Mouse (Mus musculus): Measurements from ENCODE around the gene Lhb. TPM values are rescaled to one million over a fixed set of nuclear protein-coding genes. Genes with fewer than 3 reads are reported as not detected.

The Lhb gene
- total RNA-seq, 2 experiments from 2014 or later, result not detected

DNA sequence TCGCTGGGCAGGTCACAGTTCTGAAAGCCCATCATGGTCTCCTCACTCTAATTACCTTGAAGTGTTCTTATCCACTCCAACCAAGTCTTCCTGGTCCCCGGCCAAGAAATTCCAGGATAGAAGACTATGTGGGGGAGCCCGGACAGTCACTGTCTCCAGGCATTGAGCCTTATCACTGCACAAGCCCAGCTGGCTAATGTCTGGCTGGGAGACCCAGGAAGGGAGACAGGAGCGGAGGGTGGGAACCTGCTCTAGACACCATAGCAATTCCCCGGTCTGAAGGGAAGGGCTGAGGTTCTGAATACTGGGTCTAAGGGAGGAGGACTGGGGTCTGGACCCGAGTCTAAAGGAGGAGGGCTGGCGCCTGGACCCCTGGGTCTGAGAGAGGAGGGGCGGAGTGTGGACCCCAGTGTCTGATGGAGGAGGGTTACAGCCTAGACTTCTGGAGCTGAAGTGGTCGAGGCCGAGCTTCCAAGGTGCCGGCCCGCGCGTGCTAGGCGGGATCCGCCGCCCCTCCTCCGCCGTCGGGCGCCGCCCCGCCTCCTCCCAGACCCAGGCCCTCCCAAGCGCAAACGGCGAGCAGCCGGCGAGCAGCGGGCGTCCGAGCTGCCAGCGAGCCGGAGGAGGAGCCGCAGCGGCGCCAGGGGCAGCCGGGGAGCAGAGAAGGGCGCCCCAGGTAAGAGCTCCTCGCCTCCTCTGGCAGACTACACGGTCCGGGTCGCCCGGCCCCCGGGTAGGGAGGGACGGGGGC is 7.3 kb upstream of the Lhb start, which contains the start of gene Ntf5:
Gene Ntf5 (plus strand): TSS at position 583 of the 751 bp plus-strand sequence.
- no peak for ATAC-seq (ENCODE audit: poor library complexity, severe bottlenecking)

DNA sequence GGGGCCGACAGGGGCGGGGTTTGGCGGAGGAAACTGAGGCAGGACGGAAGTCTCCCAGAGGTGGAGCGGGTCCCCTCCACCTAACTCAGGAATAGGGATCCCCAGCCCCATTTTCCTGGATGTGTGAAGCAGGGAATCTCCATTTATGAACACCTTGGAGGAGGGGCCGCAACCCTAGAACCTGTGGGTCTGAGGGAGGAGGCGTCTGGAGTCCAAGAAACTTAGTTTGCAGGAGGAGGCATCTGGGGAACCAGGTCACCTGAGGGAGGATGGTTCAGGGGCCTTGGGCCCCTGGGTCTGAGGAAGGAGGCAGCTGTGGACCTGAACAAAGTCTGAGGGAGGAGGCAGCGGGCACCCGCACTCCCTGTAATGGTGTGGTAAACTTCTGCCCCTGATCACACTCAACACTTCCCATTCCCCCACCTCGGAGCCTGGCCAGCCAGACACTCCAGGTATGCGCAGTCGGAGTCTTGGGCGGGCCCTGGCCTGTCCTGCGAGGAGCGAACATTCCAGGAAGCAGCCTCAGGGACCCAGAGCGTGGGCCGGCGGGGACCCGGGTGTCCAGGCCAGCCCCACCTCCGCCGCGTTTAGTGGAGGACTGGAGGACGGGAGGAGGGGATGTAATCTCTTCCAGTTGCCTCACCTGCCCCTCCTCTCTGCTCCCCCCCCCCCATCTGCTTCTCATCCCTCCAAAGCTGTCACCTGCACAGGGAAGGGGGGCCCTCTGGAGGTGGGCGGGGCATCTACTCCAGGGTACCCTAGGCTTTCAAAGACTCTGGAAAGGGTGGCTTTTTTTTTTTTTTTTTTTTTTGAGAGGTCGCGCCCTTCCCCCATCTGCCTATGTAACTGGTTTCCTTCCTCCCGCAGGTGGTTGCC is 6.5 kb upstream of the Lhb start:
- ATAC-seq (ENCODE audit: poor library complexity, severe bottlenecking), result peak; percentile 31

DNA sequence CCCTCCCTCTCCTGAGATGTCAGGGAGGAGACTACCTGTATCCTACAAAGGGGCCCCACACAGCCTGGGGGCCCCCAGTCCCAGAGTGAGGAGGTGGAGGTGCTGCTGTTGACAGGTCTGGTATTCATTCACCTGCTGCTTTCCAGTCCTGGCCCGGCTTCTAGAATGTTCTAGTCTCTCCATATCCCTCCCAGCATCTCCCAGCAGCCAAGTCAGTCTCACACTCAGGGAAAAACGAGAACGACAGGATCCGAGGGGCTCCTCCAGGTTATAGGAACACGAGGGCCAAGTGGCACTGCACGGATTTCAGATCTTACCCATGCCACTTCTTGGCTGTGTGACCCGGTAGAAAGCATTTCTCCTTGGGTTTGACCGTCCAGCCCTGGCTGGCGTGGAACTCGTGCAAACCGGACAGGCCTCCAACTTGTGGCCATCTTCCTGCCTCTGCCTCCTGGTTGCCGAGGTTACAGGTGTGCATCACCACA is 5.8 kb upstream of the Lhb start:
- ATAC-seq (ENCODE audit: poor library complexity, severe bottlenecking), result no peak

DNA sequence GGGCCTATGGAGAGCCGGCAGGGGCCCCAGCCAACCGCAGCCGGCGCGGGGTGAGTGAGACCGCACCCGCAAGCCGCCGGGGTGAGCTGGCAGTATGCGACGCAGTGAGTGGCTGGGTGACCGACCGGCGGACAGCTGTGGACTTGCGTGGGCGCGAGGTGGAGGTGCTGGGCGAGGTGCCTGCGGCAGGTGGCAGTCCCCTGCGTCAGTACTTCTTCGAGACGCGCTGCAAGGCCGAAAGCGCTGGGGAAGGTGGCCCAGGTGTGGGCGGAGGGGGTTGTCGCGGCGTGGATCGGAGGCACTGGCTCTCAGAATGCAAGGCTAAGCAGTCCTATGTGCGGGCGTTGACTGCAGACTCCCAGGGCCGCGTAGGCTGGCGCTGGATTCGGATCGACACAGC is 5.0 kb upstream of the Lhb start:
- no peak for ATAC-seq (ENCODE audit: poor library complexity, severe bottlenecking)

DNA sequence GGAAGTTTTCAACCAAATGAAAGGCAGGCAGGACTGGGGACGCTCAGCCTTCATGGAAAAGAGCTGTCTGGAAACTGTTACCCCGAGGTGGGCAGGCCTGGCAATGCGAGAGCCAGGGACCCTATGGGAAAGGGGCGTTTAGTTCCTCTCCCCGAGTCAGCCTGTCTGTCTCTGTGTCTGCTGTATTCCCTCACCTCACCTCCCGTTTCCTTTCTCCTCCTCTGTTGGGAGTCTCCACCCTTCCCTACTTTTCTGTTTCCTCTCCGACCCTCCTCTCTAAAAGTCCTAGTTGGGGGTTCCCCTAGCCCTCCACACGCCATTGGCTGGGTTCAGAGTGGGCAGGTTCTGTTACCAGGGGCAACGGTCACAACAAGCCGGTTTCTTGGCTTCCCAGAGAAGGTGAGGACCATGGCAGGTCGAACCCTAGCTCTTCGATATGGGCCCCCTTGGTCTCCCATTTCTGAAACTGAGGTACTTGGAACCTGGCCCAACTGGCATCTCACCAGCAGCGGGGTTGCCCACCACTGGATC is 2.6 kb upstream of the Lhb start:
- no peak for ATAC-seq (ENCODE audit: poor library complexity, severe bottlenecking)

DNA sequence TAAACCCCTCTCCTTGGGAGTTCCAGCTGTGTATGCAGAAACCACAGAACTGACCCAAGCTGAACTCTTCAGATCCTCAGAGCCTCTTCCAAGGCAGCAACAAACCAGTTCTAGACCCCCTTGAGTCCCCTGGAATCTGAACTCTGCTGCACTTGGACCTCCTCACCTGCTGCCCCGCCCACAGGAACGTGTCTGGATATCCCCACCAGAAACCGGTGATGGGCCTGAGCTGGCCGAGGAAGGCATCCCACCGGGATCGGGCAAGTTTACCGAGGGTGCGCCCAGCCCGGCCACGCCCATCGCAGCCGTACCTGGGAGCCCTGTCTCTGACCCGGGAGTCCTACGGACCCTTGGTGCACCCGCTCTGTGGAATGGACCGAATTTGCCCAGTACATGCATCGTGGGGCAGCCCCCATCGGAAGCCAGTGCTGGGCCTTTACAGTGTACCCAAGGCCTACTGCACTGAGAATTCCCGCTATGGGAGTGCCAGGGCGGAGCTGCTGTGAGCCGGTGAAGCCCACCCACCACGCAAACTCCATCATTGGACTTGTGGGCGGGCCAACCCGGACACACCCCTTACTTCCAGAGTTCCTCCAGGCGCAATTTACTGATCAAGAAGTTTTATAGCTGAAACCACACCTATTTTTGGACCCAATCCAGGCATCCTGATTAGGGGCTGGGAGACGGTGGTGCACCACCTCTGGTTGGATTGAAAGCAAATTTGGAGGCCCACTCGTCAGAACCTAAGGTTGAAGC is 583 bp upstream of the Lhb start:
- ATAC-seq (ENCODE audit: poor library complexity, severe bottlenecking), result no peak

DNA sequence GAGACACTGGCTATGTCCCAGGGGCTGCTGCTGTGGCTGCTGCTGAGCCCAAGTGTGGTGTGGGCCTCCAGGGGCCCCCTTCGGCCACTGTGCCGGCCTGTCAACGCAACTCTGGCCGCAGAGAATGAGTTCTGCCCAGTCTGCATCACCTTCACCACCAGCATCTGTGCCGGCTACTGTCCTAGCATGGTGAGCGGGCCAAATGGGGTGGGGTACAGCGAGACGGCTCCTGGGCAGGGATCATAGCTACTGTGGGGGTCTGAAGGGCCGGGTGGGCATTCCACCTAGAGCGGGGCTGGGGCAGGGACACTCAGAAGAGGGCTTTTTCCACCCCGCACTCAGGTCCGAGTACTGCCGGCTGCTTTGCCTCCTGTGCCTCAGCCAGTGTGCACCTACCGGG is 574 bp downstream of the Lhb start:
- ATAC-seq (ENCODE audit: poor library complexity, severe bottlenecking), result no peak

DNA sequence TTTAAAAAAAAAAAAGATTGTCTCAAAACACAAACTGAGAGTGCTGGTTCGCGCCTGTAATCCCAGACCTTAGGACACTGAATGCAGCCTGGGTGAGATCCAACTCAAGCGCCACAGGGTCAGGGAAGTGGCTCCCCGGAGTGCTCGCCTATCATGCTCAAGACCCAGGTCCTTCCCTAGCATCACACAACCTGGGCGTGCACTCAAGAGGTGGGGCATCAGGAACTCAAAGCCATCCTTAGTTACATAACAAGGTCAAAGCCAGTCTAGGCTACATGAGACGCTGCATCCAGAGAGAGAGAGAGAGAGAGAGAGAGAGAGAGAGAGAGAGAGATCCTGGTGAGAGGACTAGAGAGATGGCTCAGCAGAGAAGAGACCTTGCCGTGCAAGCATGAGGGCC is 5.9 kb downstream of the Lhb start:
- no peak for ATAC-seq (ENCODE audit: poor library complexity, severe bottlenecking)

DNA sequence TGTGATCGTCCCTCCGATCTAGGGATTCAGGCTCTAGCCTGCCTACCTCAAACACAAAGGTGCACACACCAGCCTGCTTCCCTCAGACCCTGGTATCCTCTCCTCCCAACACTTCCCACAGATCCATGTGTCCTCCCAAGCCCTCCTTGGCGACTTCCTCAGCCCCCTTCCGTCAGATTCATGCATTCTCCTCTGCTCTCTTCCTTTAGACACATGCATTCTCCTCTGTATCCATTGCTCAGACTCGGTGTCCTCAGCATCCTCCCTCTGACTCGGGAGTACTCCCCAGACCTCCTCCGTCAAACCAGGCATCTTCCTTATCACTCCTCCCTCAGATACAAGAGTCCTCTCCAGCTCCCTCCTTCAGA is 13.2 kb downstream of the Lhb start:
- ATAC-seq (ENCODE audit: poor library complexity, severe bottlenecking), result no peak

DNA sequence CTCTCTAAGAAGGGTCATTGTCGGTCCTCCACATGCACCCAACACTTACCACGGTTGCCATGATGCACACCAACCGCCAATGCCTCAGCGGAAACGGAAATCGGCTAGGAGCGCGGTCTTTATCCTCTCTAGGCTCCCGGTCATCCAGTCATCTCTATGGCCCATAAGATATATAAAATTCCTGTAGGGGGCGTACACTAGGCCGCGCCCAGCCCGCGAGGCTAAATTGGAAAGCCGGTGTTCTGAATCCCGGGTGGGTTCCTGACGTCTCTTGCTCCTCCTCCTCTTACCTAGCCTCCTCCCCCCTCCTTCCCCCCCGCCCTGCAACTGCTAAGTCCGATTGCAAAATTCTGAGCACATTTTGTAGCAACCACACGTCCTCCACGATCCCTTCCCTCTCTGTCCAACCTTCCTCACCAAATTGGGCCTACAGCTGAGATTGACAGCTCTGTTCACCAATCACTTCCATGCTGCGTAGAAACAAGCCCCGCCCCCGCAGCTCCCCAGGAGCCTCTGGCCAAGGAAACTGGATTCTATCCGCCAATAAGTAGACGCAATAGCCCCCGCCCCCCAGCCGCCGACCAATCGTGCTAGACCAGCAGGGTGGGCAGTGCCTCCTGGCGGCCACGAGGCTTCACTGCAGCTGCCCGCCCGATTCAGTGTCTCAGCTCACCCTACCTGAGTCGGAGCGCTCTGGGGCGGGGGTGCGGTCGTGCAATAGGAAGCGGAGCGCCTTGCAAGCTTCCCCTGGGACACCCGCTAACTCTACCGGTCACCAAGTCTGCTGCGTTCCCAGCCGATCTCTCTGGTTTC is 13.8 kb downstream of the Lhb start, which contains the start of gene Gys1:
Gene Gys1 (plus strand): TSS at position 642 of the 813 bp plus-strand sequence.
- peak; percentile 93 for ATAC-seq (ENCODE audit: poor library complexity, severe bottlenecking)

DNA sequence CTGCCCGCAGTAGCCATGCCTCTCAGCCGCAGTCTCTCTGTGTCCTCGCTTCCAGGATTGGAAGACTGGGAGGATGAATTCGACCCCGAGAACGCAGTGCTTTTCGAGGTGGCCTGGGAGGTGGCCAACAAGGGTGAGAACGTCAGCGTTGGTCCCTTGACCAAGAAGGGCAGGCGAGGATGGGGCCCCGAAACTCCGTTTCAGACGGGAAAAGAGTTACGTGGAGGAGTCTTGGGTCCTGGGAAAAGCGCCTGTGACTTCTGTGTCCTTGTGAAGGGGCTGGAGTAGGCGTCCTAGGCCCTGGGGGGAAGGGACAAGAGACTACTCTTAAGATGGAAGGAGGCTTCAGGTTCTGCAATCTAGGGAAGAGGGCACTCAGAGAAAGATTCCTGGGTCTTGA is 14.4 kb downstream of the Lhb start:
- no peak for ATAC-seq (ENCODE audit: poor library complexity, severe bottlenecking)

DNA sequence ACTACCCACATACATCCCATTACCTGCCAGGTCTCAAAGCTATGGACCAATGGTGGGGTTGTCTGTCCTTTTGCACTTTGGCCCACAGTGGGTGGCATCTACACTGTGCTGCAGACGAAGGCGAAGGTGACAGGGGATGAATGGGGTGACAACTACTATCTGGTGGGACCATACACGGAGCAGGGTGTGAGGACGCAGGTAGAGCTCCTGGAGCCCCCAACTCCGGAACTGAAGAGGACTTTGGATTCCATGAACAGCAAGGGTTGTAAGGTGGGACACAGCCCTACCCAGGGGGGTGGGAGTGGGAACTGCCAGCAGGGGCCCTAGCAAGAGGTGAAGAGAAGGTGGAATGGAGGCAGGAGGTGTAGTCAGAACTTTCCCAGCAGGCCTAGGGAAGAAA is 15.8 kb downstream of the Lhb start:
- no peak for ATAC-seq (ENCODE audit: poor library complexity, severe bottlenecking)

DNA sequence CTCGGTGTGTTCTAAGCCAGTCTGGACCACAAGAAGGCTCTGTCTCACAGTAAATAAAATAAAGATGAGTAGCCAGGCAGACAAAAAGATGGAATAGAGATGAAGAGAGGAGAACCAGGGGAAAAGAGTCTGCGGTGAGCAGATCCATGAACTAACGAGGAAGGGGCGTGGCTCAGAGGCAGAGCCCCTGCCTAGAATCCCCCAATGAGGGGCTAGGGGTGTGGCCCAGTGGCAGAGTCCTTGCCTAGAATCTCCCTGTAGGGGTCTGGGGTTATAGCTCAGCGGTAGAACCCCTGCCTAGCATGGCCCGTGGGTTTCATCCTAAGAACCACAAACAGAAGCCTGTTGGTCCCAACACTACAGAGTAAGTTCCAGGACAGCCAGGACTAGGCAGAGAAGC is 16.4 kb downstream of the Lhb start:
- ATAC-seq (ENCODE audit: poor library complexity, severe bottlenecking), result no peak

DNA sequence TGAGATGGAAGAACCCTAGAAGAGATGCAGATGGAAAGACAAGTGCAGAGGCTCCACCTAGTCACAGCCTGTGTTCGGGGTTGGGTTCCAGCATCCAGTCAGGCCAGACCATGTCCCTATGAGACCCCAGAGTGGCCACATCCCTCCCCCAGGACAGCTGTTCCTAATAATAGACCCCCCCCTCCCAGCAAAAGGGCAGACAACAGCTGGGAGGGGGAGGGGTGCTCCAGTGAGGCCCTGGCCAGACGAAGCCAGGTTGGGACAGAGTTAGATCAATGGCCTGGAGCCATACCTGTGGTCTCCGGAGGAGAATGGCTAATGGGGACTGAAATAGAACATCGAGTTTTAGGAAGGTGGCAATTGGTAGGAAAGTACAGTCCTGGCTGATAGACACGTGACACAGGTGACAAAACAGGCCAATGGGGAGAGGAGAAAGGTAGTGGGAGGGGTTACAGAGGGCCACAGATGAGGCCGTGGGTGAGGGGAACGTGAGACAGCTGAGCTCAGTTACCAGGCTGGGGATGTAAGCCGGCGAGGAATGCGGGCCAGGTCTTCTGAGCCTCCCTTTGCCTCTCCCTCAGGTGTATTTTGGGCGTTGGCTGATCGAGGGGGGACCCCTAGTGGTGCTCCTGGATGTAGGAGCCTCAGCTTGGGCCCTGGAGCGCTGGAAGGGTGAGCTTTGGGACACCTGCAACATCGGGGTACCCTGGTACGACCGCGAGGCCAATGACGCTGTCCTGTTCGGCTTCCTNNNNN is 17.1 kb downstream of the Lhb start, which contains the start of gene Ruvbl2:
Gene Ruvbl2 (minus strand): TSS at position 576 of the 756 bp plus-strand sequence.
- no peak for ATAC-seq (ENCODE audit: poor library complexity, severe bottlenecking)

DNA sequence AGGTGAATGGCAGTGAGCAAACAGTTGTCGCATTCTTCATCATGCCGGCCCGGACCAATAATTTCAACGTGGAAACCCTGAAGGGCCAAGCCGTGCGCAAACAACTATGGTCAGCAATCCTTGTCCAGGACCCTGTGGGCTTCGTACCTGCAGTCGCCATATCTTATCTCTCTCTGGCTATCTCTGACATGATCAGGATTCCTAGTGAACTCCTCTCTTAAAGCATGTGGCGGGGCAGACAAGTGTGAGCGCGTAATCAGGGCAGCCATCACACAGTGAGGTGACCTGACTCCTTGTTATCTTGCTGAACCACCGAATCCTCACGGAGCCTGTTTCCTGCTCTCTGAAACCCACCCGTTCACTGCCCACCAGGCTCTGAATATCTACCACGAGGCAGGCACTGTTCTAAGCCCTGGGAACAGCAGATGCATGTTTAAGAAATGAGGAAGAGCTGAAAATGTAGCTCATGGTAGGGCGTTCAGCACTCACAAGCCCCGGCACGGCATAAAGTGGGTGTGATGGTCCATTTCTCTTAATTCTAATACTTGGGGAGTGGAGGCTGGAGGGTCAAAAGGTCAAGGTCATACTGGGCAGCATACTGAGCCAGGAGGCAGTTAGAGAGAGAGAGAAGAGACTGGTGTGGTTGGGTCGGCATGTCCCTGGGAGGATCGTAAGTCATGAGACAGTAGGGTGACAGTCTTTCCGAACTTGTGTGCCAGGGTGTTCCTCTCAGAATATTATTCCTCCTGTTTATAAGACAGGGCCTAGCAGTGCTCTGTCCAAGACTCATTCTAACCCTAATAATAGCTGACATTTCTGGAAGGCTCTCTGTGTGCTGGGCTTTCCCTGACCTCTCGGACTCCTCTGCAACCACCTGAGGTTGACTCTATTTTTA is 23.2 kb downstream of the Lhb start:
- no peak for ATAC-seq (ENCODE audit: poor library complexity, severe bottlenecking)

DNA sequence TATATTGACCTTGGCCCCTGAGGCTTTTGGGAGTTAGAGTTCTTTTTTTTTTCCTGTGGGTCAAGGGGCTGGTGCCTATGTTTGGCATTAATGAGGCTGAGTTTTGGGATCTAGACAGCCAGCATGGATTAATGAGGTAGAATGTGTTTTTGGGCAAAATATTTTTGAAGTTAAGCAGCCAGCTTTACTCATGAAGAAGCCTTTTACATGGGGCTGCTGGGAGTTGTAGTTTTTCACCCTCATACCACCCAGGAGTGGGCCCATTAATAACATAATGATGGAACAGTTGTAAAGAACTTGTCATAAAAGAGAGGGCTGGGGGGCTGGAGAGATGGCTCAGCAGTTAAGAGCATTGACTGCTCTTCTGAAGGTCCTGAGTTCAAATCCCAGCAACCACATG is 26.0 kb downstream of the Lhb start:
- no peak for ATAC-seq (ENCODE audit: poor library complexity, severe bottlenecking)

DNA sequence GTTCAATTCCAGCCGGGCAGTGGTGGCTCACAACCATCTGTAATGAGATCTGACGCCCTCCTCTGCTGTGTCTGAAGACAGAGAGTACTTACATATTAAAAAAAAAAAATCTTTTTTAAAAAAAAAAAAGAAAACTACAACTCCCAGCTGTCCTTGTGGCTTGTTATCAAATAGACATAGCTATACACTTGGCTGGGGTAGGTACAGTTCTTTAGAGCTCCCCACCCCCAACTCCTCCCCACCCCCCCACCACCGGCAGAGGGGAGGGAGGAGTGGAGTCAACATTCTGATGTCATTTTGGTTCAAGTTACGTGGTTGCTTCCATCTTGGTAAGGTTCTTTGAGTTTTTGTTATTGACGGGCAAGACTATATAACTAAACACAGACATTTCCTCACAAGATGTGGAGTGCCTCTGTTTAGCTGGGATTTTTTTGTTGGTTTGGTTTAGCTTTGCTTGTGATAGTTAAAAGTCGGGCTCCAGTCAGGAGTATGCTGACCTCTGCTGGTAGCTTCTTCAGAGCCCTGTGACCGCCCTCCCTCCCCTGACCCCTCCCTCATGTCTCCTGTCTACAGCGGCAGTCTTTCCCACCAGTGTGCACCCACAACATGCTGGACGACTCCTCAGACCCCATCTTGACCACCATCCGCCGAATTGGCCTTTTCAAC is 26.8 kb downstream of the Lhb start:
- ATAC-seq (ENCODE audit: poor library complexity, severe bottlenecking), result peak; percentile 45

DNA sequence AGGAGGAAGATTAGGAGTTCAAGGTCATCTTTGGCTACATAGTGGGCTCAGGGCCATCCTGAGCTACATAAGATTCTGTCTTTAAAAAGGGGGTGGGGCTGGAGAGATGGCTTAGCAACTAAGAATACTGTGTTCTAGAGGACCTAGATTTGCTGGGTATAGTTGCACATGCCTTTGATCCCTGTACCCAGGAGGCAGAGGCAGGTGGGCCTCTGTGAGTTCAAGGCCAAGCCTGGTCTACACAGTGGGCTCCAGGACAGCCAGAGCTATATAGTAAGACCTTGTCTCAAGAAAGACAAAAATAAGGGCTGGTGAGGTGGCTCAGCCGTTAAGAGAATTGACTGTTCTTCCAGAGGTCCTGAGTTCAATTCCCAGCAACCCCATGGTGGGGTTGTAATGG is 29.4 kb downstream of the Lhb start:
- no peak for ATAC-seq (ENCODE audit: poor library complexity, severe bottlenecking)

Measured in megakaryocyte, adult 5-6 weeks (primary cell).